Mouse (Mus musculus) brain, adult 2 months (tissue): ENCODE results near the gene Chrne.
A peak's percentile ranks its signal among the peaks of the same experiment; 100 is the strongest.

Source experiments
- DNase-seq: peaks from one replicate; pipeline ENCODE4 v3.0.0; 2011; ENCODE audit warnings: low read depth, low spot score

Gene Chrne

DNA sequence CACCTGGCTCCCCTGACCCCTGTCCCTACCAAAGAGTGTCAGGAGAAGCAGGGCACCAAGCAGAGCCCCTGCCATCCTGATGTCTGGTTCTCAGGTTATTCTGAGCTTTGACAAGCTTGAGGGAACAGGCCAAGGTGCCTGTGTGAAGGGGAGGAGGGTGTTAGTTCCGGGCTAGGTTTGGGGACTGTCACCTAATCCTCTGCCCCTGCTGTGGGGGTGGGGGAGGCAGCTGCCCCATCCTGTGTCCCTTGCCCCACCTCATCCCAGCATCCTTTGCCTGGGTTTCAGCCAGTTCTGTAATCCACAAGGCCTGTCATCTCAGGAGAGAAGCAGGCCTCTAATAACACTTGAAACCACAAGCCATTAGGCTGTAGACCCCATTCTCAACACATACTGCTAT is at the start of gene Chrne:
TSS of gene Chrne (minus strand) at position 116 of the 400 bp plus-strand sequence.
- no peak for DNase-seq

DNA sequence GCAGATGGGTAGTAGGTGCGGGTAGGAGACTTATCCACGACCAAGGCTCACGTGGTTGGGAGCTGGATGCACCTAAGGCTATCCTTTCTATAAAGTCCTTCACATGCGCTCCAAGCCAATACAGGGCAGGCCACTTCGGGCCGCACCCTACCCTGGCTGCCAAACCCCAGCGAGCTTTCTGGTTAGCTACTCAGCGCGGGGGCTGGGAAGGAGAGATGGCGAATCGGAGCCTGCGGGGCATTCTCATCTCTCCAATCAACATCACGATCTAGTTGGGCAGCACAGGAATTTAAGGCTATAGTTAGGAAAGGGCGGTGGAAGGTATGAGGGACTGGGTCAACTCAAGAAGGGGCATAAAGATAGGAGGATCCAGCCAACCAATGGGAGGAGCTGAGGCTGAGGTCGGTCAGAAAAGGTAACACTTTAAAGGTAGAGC is 49.3 kb upstream of the Chrne start:
- DNase-seq: no peak

DNA sequence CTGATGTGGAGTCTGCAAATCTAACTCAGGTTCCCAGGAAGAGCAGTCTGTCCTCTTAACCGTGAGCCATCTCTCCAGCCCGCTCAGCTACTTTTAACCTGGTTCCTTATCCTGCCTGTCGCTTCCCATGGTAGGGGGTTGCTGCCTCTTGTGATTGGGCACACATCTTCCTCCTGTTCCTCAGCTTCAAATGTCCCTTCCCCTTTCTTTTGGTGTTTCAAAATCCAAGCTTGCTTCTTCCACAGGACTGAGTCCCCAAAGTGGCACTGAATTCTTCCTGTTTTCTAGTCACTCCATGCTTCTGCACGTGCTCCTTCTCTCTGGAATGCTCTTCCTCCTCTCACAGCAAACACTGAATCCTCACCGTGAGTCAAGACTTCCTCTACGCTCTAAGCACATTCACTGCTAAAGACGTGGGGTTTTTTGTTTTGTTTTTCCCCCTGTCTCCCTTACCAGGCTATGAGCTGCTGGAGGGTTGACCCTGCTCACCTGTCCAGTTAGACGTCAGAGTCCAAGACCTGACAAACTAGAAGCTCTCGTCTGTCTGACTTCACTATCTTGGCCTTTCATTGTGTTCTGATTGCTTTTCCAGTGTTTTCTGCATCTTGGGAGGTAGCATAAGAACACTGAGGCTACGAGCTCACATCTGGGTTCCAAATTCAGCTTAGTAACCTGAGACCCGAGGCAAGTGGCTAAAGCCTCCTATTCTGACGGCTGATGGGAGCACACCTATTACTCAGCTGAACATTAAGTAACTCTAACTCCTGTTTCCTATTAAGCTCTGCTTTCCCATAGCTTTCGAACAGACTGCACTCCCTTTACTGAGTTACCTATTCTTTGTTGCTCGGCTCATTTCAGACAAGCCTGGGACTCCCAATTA is 48.5 kb upstream of the Chrne start:
- no peak for DNase-seq

DNA sequence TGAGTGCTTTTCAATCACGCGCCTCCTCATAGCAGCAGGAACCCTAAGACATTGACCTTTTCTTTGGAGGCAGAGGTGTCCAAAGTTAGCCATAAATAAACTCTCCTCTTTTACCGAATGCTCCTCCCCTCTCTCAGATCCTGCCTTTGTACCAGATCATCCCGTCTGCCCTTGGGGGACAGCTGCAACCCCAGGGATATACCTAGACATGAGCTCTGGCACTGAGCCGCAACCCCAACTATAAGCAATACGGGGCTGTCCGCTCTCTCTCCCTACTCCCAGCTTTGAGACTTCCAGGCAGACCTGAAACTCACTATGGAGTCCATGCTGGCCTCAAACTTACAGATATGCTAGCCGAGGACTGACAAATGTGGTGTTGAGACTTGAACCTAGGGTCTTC is 47.7 kb upstream of the Chrne start:
- no peak for DNase-seq

DNA sequence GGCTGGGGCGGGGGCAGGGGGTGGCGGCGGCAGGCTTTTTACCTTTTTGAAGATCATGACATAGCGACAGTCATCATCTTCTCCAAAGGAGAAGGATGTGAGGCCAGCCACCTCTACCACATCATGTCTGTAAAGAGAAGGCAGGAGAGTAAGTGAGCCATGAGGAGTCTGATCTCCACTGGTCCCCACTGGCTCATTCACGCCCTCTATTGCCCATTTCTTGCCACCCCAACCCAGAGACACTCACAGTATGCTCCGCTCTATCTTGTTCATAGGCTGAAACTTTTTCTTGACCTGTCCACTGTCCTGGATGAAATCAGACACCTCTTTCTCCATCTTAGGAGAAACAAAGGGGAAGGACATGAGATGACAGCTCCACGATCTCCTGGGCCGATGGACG is 45.7 kb upstream of the Chrne start:
- no peak for DNase-seq

DNA sequence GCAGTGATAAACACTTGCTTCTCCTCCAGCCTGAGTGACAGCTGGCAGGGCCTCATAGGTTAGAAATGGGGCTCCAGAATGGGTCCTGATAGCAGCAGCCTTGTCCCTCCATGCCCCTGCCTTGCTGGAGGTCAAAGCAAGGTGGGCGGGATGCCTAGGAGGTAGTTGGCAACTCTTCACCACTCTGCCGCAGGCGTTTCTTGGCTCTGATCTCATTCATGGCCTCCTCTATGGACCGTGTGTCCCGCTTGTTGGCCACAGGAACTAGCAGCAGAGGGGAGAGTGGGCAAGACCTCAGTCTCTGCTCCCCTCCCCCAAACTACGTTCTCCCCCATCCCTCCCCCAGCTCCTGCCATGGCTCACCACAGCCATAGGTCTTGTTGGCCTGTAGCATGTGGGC is 44.9 kb upstream of the Chrne start:
- no peak for DNase-seq

DNA sequence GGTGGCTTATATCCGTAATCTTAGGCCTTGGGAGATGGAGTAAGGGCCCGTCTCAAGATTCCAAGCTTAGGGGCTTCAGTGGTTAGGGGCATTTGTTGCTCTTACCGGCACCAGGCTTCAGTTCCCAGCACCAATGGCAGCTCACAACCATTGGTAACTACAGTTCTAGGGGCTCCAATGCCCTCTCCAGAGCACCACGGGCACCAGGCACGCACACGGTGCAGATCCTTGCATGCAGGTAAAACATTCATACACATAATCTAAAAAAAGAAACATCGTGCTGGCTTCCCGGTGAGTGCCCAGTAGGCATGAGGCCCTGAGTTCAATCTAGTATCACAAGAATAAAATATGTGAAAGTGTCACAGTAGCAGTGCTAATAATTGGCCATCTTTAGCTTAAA is 44.1 kb upstream of the Chrne start:
- DNase-seq: no peak

DNA sequence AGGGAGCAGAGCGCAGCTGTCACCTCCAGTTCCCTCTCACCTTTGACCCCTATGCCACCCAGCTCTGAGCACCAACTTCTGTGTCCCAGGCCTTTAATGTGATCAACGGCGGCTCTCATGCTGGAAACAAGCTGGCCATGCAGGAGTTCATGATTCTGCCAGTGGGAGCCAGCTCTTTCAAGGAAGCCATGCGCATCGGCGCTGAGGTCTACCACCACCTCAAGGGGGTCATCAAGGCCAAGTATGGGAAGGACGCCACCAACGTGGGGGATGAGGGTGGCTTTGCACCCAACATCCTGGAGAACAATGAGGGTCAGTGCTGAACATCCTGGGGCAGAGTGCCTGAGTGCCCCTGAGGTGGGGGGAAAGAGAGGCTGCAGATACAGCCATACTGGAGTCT is 41.6 kb upstream of the Chrne start:
- DNase-seq: no peak

DNA sequence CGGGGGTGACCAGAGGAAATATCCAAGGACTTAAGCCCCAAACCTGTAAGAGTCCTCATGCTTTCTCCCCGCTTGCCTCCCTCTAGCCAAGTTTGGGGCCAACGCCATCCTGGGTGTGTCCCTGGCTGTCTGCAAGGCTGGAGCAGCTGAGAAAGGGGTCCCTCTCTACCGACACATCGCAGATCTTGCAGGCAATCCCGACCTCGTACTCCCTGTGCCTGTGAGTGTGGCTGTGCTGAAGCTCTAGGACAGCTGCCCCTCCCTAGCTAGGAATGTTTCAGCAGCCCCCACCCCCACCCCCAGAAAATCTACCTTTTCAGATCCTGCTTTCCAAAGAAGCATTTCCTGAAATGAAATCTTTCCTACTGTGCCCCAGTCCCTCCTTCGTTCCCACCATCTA is 39.9 kb upstream of the Chrne start:
- DNase-seq: no peak

DNA sequence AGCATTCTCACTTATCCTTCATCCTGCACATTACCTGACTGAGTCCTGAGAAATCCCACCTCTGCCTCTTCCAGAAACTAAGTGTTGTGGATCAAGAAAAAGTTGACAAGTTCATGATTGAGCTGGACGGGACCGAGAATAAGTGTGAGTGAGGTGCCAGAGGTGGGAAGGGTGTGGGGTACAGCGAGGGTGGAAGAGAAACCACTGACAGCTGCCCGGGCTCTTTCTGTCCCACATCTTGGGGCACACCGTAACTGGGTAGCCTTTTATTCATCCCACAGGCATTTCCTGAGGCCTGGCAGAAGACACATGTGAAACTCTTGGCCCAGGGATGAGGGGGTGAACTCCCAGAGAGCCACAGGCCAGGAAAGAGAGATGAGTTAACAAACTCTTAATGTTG is 39.5 kb upstream of the Chrne start:
- no peak for DNase-seq

DNA sequence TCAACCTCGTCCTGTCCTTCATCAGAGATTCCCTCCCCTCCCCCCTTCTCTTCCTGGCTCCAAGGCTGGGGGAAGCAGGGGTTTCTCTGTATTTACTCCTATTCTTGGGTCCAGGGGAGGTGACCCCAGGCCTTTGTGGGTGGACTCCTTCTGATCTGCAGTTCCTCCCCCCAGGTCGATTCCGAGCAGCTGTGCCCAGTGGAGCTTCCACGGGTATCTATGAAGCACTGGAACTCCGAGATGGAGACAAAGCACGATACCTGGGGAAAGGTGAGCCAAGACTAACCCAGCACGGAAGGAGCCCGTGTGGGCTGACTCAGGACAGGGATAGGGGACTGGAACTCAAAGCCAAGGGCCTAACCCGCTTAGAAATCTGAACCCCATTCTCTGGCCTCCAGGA is 39.0 kb upstream of the Chrne start:
- no peak for DNase-seq

DNA sequence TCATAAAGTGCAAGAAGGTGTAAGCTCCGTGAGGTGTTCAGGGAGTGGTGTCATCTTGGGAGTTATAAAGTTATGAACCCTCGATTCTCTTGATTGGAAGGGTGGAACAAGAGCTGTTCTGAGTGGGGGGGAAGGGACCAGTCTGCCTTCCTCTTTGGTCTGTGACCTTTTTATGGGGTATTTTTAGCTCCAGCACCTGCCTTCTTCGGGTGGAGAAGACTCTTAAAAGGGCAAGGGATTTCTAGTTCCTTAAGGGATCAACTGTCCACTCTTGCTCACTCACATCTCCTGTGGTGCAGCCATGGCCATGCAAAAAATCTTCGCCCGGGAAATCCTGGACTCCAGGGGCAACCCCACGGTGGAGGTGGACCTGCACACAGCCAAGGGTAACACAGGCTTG is 38.6 kb upstream of the Chrne start:
- no peak for DNase-seq

DNA sequence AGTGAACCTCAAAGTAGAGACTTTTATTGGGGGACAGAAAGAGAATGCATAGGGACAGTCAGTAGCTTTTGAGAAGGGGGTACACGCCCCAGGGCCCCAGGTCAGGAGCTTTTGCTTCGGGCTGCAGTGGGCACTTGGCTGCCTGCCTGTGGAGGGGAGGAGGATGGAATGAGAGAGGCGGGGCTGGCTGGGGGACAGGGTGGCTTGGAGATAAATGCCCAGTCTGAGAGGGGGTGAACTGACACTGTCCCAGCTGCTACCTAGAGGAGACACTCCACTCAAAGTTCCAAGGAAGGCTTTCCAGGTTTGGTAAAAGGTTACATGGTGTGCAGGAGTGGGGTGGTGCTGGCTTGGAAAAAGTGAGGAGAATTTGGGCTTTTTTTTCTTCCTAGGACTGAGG is 37.9 kb upstream of the Chrne start, which contains the start of gene Eno3:
TSS of gene Eno3 (plus strand) at position 239 of the 400 bp plus-strand sequence.
- no peak for DNase-seq

DNA sequence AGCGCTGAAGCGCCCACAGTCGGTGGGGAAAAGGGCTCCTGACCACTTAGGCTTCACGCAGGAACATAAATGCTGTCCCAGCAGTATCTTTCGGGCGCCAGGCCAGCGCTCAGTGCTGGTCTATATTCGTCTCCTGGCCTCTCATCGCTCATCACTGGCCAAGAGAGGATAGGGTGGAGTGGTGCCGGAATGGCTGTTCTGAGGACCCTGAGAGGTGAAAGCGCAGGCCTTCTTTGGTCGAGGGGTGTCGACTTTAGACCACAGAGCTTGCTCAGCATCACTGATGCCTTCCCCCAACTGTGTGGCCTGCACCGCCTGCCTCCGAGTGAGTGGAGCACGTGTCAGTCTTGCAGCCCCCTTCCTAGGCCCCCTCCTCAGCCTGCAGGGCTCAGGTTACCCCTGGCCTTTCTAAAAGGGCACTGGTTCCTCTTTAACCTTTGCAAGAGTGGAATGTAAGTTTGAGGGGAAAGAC is 37.5 kb upstream of the Chrne start:
- DNase-seq: no peak

DNA sequence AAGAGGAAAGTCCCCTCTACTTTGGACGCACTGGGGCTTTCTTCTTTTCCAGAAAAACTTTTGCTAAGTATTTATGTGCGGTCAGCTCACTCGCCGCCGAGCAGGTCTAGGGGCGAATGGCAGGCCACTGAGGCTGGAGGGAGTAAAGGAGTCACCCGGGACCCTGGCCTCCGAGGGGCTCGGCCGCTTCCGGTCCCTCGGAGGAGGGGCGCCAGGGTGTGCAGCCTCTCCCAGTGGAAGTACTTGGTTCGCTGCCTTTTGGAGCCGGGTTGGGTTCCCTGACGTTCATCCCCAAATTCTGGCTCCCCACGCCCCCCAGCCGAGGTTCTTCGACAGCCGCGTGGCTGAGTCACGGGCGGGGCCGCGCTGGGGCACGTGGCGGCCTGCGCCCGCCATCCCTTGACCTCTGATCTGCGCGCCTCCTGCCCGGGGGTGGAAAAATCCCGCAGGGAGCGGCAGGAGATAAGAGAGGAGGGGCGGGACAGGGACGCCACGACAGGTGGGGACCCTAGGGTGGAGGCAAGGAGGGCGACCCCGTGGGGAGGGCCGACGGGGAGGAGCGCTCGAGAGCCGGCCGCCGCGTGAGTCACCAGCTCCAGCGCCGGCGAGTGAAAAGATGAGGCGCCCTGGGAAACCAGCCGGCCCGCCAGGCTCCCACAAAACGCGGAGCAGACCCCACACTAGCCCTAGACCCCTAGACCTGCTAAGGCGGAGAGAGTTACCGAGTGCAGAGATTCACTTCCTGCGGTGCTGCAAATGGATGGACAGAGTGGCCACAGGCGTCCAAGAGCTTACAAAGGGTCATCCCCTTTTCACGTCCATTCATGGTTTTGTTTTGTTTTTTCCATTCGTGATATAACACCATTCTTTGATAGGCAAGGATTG is 36.8 kb upstream of the Chrne start:
- no peak for DNase-seq

DNA sequence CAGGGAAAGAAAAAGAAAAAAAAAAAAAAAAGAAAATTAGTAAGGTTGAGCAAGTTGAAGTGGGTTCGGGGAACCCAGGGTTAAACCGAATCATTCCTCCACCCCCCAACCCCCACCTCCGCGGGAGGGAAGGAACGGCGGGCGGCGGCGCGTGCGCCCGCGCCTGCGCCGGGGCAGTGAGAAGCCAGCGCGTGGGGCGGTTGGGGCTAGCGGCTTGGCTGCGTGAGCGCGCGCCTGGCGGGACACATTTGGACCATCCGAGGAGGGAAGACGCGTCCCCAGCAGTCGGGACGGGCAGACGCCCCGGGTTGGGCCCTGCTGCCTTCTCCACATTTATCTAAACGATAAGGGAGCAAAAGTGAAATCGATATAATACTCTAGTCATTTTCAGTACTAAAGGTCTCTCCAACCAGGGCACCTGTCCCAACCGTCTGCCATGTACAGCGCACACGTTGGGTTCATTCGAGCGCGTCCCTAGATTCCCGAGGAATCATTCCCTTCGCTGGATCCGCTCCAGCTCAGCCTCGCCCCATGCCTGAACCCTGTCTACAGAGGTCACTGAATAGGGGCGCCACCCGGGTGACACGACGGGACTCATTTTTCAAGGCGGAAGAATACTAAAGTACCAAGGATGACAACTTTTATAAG is 36.0 kb upstream of the Chrne start:
- peak; percentile 91 for DNase-seq

DNA sequence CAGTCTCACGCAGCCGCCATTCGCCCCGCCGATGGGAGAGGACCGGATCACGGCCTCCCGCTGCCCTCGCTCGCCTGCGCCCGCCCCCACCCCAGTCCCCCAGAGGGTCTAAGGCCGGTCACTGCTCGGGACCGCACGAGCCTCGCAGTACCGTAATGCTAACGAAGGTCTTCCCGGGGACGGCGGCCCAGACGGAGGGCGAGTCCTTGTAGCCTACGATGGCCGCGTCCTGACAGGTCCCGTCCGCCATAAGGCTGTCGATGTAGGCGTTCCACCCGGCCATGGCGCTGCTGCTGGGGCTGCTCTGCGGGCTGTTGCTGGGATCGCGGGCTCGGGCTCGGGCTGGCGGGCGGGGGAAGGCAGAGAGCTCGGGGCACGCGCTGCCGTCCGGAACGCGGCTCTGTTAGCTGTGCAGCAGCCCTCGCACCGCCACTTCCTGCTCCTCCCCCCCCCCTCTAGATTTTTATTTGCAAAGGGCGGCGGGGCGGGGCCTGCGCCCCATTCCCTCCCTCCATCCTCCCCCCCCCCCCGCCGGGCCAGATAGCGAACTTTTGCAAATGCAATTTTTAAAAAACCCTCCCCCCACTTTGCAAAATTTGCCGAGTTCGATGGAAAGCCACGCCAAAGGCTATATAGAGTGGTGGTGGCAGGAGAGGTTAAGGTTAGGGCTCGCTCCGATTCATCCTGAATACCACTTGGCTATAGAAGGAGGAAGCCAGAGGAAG is 35.3 kb upstream of the Chrne start, which contains the start of gene Pfn1:
TSS of gene Pfn1 (minus strand) at position 447 of the 725 bp plus-strand sequence.
- DNase-seq: peak; percentile 93

DNA sequence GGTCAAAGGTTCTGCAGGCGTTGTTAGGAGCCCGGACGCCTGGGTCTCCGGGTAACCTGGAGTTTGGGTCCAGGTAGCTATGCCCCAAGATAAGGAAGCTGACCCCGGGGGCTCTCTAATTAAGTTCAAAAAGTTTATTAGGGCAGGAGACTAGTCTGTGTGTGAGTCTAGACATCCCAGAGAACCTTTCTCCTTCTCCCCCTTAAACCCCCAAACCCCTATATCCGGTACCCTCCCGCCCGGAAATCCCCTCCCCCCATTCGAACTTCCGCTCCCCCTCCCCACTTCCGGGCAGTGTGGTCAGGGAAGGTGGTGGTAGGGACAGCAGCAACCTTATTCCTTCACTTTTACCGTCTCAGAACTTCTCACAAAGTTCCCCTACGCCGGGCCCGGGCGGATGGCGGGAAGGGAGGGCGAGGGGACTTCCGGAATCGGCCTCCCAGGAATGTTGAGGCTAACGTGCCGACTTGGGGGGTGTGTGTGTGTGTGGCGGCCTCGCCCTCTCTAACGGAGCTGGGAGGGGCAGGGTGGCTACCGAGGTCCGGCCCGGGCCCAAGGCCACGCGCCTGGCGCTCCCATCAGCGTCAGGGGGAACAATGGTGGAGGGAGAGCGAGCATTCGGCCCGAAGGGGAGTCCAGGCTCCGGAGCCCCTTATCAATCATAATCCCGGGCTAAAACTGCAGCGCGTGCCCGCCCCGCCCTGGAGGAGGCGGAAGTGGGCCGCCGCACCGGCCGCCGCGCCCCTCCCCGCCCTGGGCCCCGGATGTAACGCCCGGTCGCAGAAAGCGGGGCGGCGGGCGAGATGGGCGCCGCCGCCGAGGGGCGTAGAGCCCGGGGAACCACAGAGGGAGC is 34.6 kb upstream of the Chrne start:
- DNase-seq: peak; percentile 60

DNA sequence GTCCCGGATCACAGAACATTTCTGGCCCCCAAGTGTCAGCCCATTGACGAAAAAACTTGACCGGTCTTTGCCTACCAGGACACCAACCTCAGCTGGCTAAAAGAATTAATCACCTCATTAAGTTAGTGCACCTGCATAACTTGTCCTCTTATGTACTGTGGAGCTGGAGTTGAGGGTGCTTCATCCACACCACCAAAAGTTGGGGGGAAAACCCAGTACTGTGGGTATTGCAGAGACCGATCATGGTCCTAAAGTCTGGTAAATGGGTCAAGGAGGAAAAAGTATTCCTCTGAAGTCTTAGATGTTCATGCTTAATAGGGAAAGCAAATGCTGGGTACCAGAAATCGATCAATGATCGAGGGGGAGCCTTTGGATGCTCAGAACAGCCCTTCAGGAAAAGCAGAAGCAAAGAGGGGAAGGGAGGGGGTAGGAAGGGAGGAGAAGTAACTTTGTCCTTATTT is 33.9 kb upstream of the Chrne start:
- DNase-seq: no peak
